In the genomic region with DNA sequence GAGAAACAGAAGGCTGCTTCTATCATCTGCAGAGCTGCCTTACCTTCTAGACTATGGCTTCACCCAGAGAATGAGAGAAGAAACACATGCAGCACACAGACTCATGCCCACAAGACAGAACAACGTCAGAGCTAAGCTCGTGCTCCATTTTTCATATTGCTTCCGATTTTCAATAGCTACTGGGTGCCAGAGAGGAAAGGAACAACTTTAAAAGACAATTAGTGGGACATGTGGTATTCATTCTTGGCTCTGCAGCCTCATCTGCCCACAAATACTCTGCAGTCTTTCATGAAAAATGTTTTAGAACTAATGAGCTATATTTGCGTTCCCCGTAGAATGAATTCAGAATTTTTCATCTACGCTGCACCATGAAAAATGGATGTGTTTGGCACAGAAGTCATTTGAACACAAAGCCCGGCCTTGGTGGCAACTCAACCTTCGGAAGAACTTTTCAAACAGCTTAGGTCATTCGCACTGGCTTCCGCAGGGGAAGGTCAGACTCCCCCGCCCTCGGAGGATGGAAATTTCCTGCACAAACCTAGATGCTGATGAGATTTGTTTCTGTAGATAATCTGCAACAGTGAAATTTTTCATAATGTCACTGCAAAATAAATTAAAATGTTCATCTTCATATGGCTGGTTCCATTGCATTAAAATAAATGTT, we compare ENCODE assay signal across 23 mouse cellular contexts.
DNase-seq lines count a peak whose midpoint lies in the region; ATAC-seq lines count a peak whose summit lies in the region.
"Had no signal": no experiment of that assay in that cellular context is flagged by ENCODE, and none has a peak within 500 bp of the region (broad histone marks: within the 10 kb centered on the region; RNA-seq: fewer than 3 reads in every experiment).

No protein-coding gene starts in this region.

- no peaks in the 10 kb centered on the region for H3K36me3 ChIP-seq in hindbrain, embryonic 13.5 days
- no peaks in the 10 kb centered on the region for H3K36me3 ChIP-seq in hindbrain, embryonic 16.5 days (ENCODE audit: control insufficient read depth, insufficient read depth, low read length)
- H3K36me3 ChIP-seq: embryonic facial prominence, embryonic 13.5 days; heart, embryonic 15.5 days; intestine, embryonic 15.5 days; midbrain, embryonic 12.5 days had no signal

- no peaks in the 10 kb centered on the region for H3K9me3 ChIP-seq in hindbrain, embryonic 13.5 days
- H3K9me3 ChIP-seq in hindbrain, embryonic 16.5 days (ENCODE audit: control insufficient read depth, low read length) = no peaks in the 10 kb centered on the region
- H3K9me3 ChIP-seq: embryonic facial prominence, embryonic 13.5 days; heart, embryonic 15.5 days; intestine, embryonic 15.5 days; midbrain, embryonic 12.5 days had no signal

- peak; percentile 11 for DNase-seq in right cerebral cortex, postnatal 25 days
- DNase-seq in right cerebral cortex, postnatal 14 days = no peak
- peak; percentile 26 to 41 for DNase-seq in layer of hippocampus, adult 8-10 months (ENCODE audit: low spot score in 2 of 2)
- no peak for DNase-seq in cerebellum, adult 11-12 months
- no peak for DNase-seq in cerebellum, postnatal 25 days
- no peak for DNase-seq in thymus, postnatal 4 days
- DNase-seq: cerebellum, adult 2 months; forebrain, postnatal 0 days; gastrocnemius, postnatal 14 days; heart, adult 2 months; kidney, postnatal 4 days; liver; lung, adult 18-20 months; thymus, postnatal 36 days had no signal

- no peak overlapping the region for H3K4me3 ChIP-seq in hindbrain, embryonic 13.5 days
- no peak overlapping the region for H3K4me3 ChIP-seq in hindbrain, embryonic 16.5 days (ENCODE audit: low read length)
- H3K4me3 ChIP-seq: embryonic facial prominence, embryonic 13.5 days; heart, adult 2 months; heart, embryonic 15.5 days; intestine, embryonic 15.5 days; midbrain, embryonic 12.5 days; myocyte had no signal

- WGBS in hindbrain, embryonic 13.5 days = 78% methylated on average over 12 of the region's 12 CpGs
- WGBS in hindbrain, embryonic 16.5 days = 76% methylated on average over 12 of the region's 12 CpGs

- H3K27ac ChIP-seq in hindbrain, embryonic 13.5 days = 0 out of 2 replicates have a peak overlapping the region, but pooled peaks have one; percentile 30
- no peak overlapping the region for H3K27ac ChIP-seq in hindbrain, embryonic 16.5 days (ENCODE audit: low read depth, low read length)
- H3K27ac ChIP-seq: embryonic facial prominence, embryonic 13.5 days; heart, adult 2 months; heart, embryonic 15.5 days; intestine, embryonic 15.5 days; macrophage; midbrain, embryonic 12.5 days; stomach, postnatal 0 days had no signal

- H3K27me3 ChIP-seq in hindbrain, embryonic 13.5 days = no peaks in the 10 kb centered on the region
- H3K27me3 ChIP-seq in hindbrain, embryonic 16.5 days (replicated peaks; ENCODE audit: control insufficient read depth, insufficient read depth, low read length) = no peaks in the 10 kb centered on the region
- H3K27me3 ChIP-seq: embryonic facial prominence, embryonic 13.5 days; heart, embryonic 15.5 days; intestine, embryonic 15.5 days; midbrain, embryonic 12.5 days had no signal

- no peak for ATAC-seq in hindbrain, embryonic 13.5 days (ENCODE audit: low FRiP score)
- ATAC-seq in hindbrain, embryonic 16.5 days = no peak
- ATAC-seq: forebrain, postnatal 0 days; intestine, embryonic 15.5 days had no signal

- H3K4me1 ChIP-seq in hindbrain, embryonic 13.5 days (replicated peaks) = peaks cover 3% of the 10 kb centered on the region; the same call in 1 of the 2 replicates
- H3K4me1 ChIP-seq in hindbrain, embryonic 16.5 days (ENCODE audit: control insufficient read depth, insufficient read depth, low read depth, low read length) = no peaks in the 10 kb centered on the region
- H3K4me1 ChIP-seq: embryonic facial prominence, embryonic 13.5 days; heart, embryonic 15.5 days; intestine, embryonic 15.5 days; midbrain, embryonic 12.5 days had no signal

- H3K4me2 ChIP-seq in hindbrain, embryonic 13.5 days = no peak overlapping the region
- H3K4me2 ChIP-seq in hindbrain, embryonic 16.5 days (ENCODE audit: low read length) = no peak overlapping the region
- H3K4me2 ChIP-seq: embryonic facial prominence, embryonic 13.5 days; heart, embryonic 15.5 days; intestine, embryonic 15.5 days; midbrain, embryonic 12.5 days had no signal

- no peak overlapping the region for H3K9ac ChIP-seq in hindbrain, embryonic 13.5 days
- H3K9ac ChIP-seq in hindbrain, embryonic 16.5 days (ENCODE audit: low read depth, low read length) = no peak overlapping the region
- H3K9ac ChIP-seq: embryonic facial prominence, embryonic 13.5 days; forebrain, postnatal 0 days; heart, embryonic 15.5 days; intestine, embryonic 15.5 days; midbrain, embryonic 12.5 days had no signal

Comparison
In these comparisons a context has a peak if more than half of its experiments do, and no peak if none do; other contexts are left out.
1. DNase-seq: peak in right cerebral cortex, postnatal 25 days (single experiment) and layer of hippocampus, adult 8-10 months (2 of 2); none in right cerebral cortex, postnatal 14 days (single experiment), cerebellum, adult 11-12 months (single experiment), cerebellum, postnatal 25 days (0 of 2) and thymus, postnatal 4 days (single experiment).